Mouse (Mus musculus) spleen, adult 2 months (tissue): ENCODE measurements around the gene Errfi1. TPM values are rescaled to one million over a fixed set of nuclear protein-coding genes. Genes with fewer than 3 reads are reported as not detected.

Experiments
- DNase-seq, 2 experiments: peaks; one replicate each; pipeline versions ENCODE4 v3.0.0 to v3.0.0-alpha.2; 2012 to 2021; ENCODE audit warnings: low spot score in 2 of 2, low read depth in 1 of 2
- H3K27ac ChIP-seq: fragments of 200-500 bp; 2 replicates; pipeline ENCODE4 v1.5.1; 2012; ENCODE audit warnings: low read length, inconsistent platforms; ENCODE audit not compliant: insufficient read depth
- H3K27me3 ChIP-seq: fragments of 200-500 bp; 2 replicates; pipeline ENCODE4 v1.6.1; 2012; ENCODE audit warnings: mild to moderate bottlenecking, moderate library complexity, low read length, inconsistent platforms; ENCODE audit not compliant: control insufficient read depth, insufficient read depth
- H3K36me3 ChIP-seq: fragments of 200-500 bp; 2 replicates; pipeline ENCODE4 v1.6.1; 2012; ENCODE audit warnings: mild to moderate bottlenecking, low read length, inconsistent platforms; ENCODE audit not compliant: control insufficient read depth, insufficient read depth
- H3K4me1 ChIP-seq: fragments of 200-500 bp; 2 replicates; pipeline ENCODE4 v1.6.1; 2011; ENCODE audit warnings: inconsistent platforms; ENCODE audit not compliant: control insufficient read depth, insufficient read depth, insufficient read length
- H3K4me3 ChIP-seq: fragments of 200-500 bp; 2 replicates; pipeline ENCODE4 v1.5.1; 2011; ENCODE audit warnings: mild to moderate bottlenecking, inconsistent platforms; ENCODE audit not compliant: insufficient read depth, insufficient read length; ENCODE audit errors: extremely low read depth
- CTCF ChIP-seq: fragments of 200-500 bp; IDR thresholded peaks from 2 replicates; pipeline ENCODE4 v1.5.1; 2011; ENCODE audit warnings: mild to moderate bottlenecking, inconsistent platforms; ENCODE audit not compliant: insufficient read depth, insufficient read length, insufficient replicate concordance; ENCODE audit errors: extremely low read depth
- POLR2A ChIP-seq: fragments of 200-500 bp; IDR thresholded peaks from 2 replicates; pipeline ENCODE4 v1.6.1; 2011; ENCODE audit warnings: low read depth, low read length, inconsistent platforms
- WGBS: fragments of 180-500 bp; shearing (Covaris S2); methylation state at CpG from one replicate; pipeline ENCODE4 v1.1.7; 2018; 5-methylcytosine and 5-hydroxymethylcytosine counted together
- polyA plus RNA-seq: library from polyadenylated mRNA; depleted of rRNA; stranded (reverse); fragments of >200 nt; gene quantifications from 2 replicates; pipeline ENCODE4 v1.2.3, GENCODE M21; 2012

Errfi1 gene
- polyA plus RNA-seq, 1 experiment, result 15.3 TPM

- WGBS, result 90% methylated on average over 8 of the region's 8 CpGs
Observed at GRCm38 (mm10) chr4:150846316-150846715, 7.4 kb upstream of the Errfi1 start.

DNA sequence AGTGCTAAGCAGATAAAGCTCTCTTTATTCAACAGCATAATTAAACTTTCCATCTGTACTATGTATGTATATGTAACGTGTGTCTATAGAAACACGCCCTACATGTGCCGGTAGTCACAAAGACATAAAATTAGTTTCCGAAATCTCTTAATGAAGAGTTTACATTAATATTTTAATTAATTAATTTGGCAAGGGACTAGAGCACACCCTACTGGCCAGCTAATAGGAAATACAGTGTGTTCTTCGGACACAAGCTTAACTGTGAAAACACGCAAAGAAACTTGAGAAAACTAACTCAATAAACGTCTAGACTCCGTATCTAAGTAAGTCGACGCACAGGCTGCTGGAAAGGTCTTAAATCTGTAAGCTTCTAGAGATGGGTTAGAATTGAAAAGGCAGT is 3.8 kb upstream of the Errfi1 start:
- no peak for TF ChIP-seq POLR2A
- TF ChIP-seq CTCF, result no peak
- no peak for DNase-seq
- Histone ChIP-seq H3K27ac (no peak overlapping the region), H3K4me3 (no peak overlapping the region), H3K27me3 (no peaks in the 10 kb centered on the region), H3K36me3 (no peaks in the 10 kb centered on the region), H3K4me1 (no peaks in the 10 kb centered on the region; the same call in 1 of the 2 replicates)
- WGBS, result 65% methylated on average over 10 of the region's 10 CpGs

More at GRCm38 (mm10) chr4:150846316-150846715, 7.4 kb upstream of the Errfi1 start:
- TF ChIP-seq CTCF, result no peak
- no peak for TF ChIP-seq POLR2A
- H3K4me3 ChIP-seq, result no peak overlapping the region
- no peaks in the 10 kb centered on the region for H3K27me3 ChIP-seq
- H3K36me3 ChIP-seq, result no peaks in the 10 kb centered on the region
- H3K27ac ChIP-seq, result no peak overlapping the region
- DNase-seq, result no peak
- no peaks in the 10 kb centered on the region for H3K4me1 ChIP-seq

DNA sequence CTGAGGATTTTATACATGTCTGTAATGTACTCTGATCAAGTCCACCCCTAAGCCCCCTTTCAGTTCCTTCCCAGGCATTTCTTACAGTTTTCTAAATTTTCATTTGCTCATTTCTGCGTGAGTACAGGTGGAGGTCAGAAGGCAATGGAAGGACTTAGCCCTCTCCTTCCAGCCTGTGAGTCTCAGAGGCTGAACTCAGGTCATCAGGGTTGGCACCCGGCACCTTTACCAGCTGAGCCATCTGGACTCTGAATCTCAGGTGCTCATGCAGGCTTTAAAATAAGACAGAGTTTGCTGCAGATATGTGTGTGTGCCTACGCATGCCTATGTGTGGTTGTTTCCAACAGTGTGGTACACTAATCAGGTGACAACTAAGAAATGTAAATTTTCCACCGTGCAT is 2.8 kb upstream of the Errfi1 start:
- Histone ChIP-seq H3K27ac (no peak overlapping the region), H3K27me3 (no peaks in the 10 kb centered on the region), H3K4me1 (no peaks in the 10 kb centered on the region; the same call in none of the 2 replicates), H3K36me3 (no peaks in the 10 kb centered on the region), H3K4me3 (no peak overlapping the region)
- no peak for TF ChIP-seq CTCF
- no peak for TF ChIP-seq POLR2A
- 90% methylated on average over 4 of the region's 4 CpGs for WGBS
- no peak for DNase-seq

- H3K36me3 ChIP-seq, result no peaks in the 10 kb centered on the region
- no peak overlapping the region for H3K4me3 ChIP-seq
- H3K4me1 ChIP-seq, result no peaks in the 10 kb centered on the region; the same call in none of the 2 replicates
- TF ChIP-seq POLR2A (no peak), CTCF (no peak)
- no peak for DNase-seq
- no peak overlapping the region for H3K27ac ChIP-seq
- WGBS, result 86% methylated on average over 8 of the region's 8 CpGs
- no peaks in the 10 kb centered on the region for H3K27me3 ChIP-seq
Observed at GRCm38 (mm10) chr4:150852045-150852444, 1.7 kb upstream of the Errfi1 start.

- Histone ChIP-seq H3K4me1 (no peaks in the 10 kb centered on the region; the same call in none of the 2 replicates), H3K4me3 (no peak overlapping the region), H3K27ac (no peak overlapping the region), H3K36me3 (no peaks in the 10 kb centered on the region), H3K27me3 (no peaks in the 10 kb centered on the region)
- 78% methylated on average over 4 of the region's 4 CpGs for WGBS
- no peak for DNase-seq
- no peak for TF ChIP-seq CTCF
Observed at GRCm38 (mm10) chr4:150852479-150852878, 1.2 kb upstream of the Errfi1 start.

- Histone ChIP-seq H3K27me3 (no peaks in the 10 kb centered on the region), H3K36me3 (no peaks in the 10 kb centered on the region), H3K4me3 (peak overlapping the region; percentile 59), H3K27ac (peak overlapping the region; percentile 40), H3K4me1 (peaks cover 2% of the 10 kb centered on the region)
- DNase-seq, result peak; percentile 80 to 88
- TF ChIP-seq CTCF (no peak), POLR2A (peak; percentile 97)
- under 1% methylated on average over 59 of the region's 59 CpGs for WGBS
Observed at GRCm38 (mm10) chr4:150854839-150855246, 1.1 kb downstream of the Errfi1 start.

DNA sequence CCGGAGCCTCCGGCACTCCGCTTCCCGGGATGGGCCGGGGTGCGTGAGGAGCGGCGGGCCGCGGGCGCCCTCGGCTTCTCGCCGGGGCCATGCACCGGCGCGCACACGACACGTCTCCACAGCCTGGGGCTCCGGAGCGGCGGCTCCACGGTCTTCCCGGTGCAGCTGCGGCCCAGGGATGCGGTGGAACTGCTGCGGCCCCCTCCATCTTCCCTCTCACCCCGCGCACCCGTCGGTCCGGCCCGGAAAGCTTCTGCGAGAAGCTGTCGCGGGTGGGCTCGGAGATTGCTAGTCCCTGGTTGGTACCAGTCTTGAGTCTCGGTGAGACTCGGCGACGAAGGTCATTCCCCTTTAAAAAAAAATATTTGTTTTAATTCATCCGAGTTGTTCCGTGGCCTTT is 1.6 kb downstream of the Errfi1 start:
- DNase-seq, result peak in 1 of 2 experiments; percentile 10
- Histone ChIP-seq H3K27ac (no peak overlapping the region; the same call in 1 of the 2 replicates), H3K27me3 (no peaks in the 10 kb centered on the region), H3K4me1 (peaks cover 2% of the 10 kb centered on the region), H3K36me3 (no peaks in the 10 kb centered on the region), H3K4me3 (peak overlapping the region; percentile 59)
- WGBS, result 2% methylated on average over 28 of the region's 43 CpGs
- TF ChIP-seq CTCF, result no peak
- no peak for TF ChIP-seq POLR2A
